Mouse (Mus musculus): ENCODE data around the gene Mynn.

GRCm38 (mm10) chr3:30597271-30597670 is 4.6 kb upstream of the Mynn start:
- TF ChIP-seq GATA1 (IDR thresholded peaks at IDR 0.05; ENCODE audit: borderline replicate concordance, low read length) (no peak), FLI1 (IDR thresholded peaks at IDR 0.05; ENCODE audit: low read length) (no peak)
